Mouse (Mus musculus): ENCODE results near the gene Dnm3. TPM values are rescaled to one million over a fixed set of nuclear protein-coding genes. Genes with fewer than 3 reads are reported as not detected.
A peak's percentile ranks its signal among the peaks of the same experiment; 100 is the strongest.

Dnm3 gene
- total RNA-seq, 2 experiments from 2014 or later = 79.8 to 80.9 TPM

GRCm38 (mm10) chr1:162072917-162073578, 404.8 kb downstream of the Dnm3 start:
- DNase-seq = no peak

GRCm38 (mm10) chr1:162053608-162054007, 424.2 kb downstream of the Dnm3 start:
- no peak for DNase-seq

- no peak for DNase-seq
Measured at GRCm38 (mm10) chr1:162053186-162053585, 424.6 kb downstream of the Dnm3 start.

GRCm38 (mm10) chr1:162052755-162053154, 425.1 kb downstream of the Dnm3 start:
- no peak for DNase-seq

- DNase-seq = no peak
Measured at GRCm38 (mm10) chr1:162052138-162052537, 425.7 kb downstream of the Dnm3 start.

GRCm38 (mm10) chr1:162051710-162052109, 426.1 kb downstream of the Dnm3 start:
- DNase-seq = no peak

- DNase-seq = no peak
Measured at GRCm38 (mm10) chr1:162047673-162048072, 430.2 kb downstream of the Dnm3 start.

- no peak for DNase-seq
Measured at GRCm38 (mm10) chr1:162043788-162044717, 433.8 kb downstream of the Dnm3 start.

GRCm38 (mm10) chr1:162043216-162043615, 434.6 kb downstream of the Dnm3 start:
- DNase-seq = no peak

- no peak for DNase-seq
Measured at GRCm38 (mm10) chr1:162042384-162042783, 435.4 kb downstream of the Dnm3 start.

GRCm38 (mm10) chr1:162040490-162041274, 437.2 kb downstream of the Dnm3 start:
- DNase-seq = no peak

- no peak for DNase-seq
Measured at GRCm38 (mm10) chr1:162039808-162040207, 438.0 kb downstream of the Dnm3 start.

GRCm38 (mm10) chr1:162039011-162039595, 438.7 kb downstream of the Dnm3 start:
- no peak for DNase-seq

- no peak for DNase-seq
Measured at GRCm38 (mm10) chr1:162038431-162038830, 439.4 kb downstream of the Dnm3 start.

GRCm38 (mm10) chr1:162037968-162038421, 439.8 kb downstream of the Dnm3 start:
- peak; percentile 30 to 35 for DNase-seq

- DNase-seq = no peak
Measured at GRCm38 (mm10) chr1:162037185-162037765, 440.6 kb downstream of the Dnm3 start.

GRCm38 (mm10) chr1:162036461-162036835, 441.4 kb downstream of the Dnm3 start:
- DNase-seq = no peak

- DNase-seq = no peak
Measured at GRCm38 (mm10) chr1:162035800-162036460, 441.9 kb downstream of the Dnm3 start.

GRCm38 (mm10) chr1:162023681-162024270, 454.1 kb downstream of the Dnm3 start:
- DNase-seq = no peak

- DNase-seq = no peak
Measured at GRCm38 (mm10) chr1:162020766-162021165, 457.1 kb downstream of the Dnm3 start.

- no peak for DNase-seq
Measured at GRCm38 (mm10) chr1:162020303-162020731, 457.5 kb downstream of the Dnm3 start.

All from layer of hippocampus, postnatal 36 days (tissue).